Mouse (Mus musculus) CH12.LX (cell line): ENCODE results near the gene Ccdc183. TPM values are rescaled to one million over a fixed set of nuclear protein-coding genes. Genes with fewer than 3 reads are reported as not detected.

Experiments used
- DNase-seq: peaks from one replicate; pipeline ENCODE4 v3.0.0-alpha.2; 2013; ENCODE audit errors: extremely low read depth
- H3K27ac ChIP-seq: 2 replicates; pipeline ENCODE4 v1.5.1; 2012; ENCODE audit warnings: low read depth, mild to moderate bottlenecking, control low read depth, moderate library complexity; ENCODE audit not compliant: insufficient read depth
- H3K27me3 ChIP-seq: replicated peaks from 2 replicates; pipeline ENCODE3; 2012; ENCODE audit warnings: inconsistent platforms
- H3K36me3 ChIP-seq, 2 experiments: replicated peaks in 1 of 2; 2 replicates each; pipeline versions ENCODE3 to v1.6.1; 2012; ENCODE audit warnings: inconsistent platforms in 1 of 2, low read length in 1 of 2, mild to moderate bottlenecking in 1 of 2, mixed read lengths in 1 of 2, moderate library complexity in 1 of 2; ENCODE audit not compliant: control insufficient read depth in 1 of 2, insufficient read depth in 1 of 2
- H3K4me1 ChIP-seq, 2 experiments: 2 replicates each; pipeline ENCODE4 v1.6.1; 2012; ENCODE audit warnings: inconsistent platforms in 1 of 2, moderate library complexity in 1 of 2; ENCODE audit not compliant: insufficient read depth in 2 of 2, control insufficient read depth in 1 of 2
- H3K4me2 ChIP-seq: 2 replicates; pipeline ENCODE4 v1.6.1; 2012; ENCODE audit warnings: low read depth, mild to moderate bottlenecking, control low read depth; ENCODE audit not compliant: poor library complexity, insufficient read depth, severe bottlenecking
- H3K4me3 ChIP-seq, 3 experiments: fragments of 150-350 bp in 1 of 3; sonication (generic) in 1 of 3; replicated peaks in 1 of 3; 2 replicates each; pipeline versions ENCODE3 to v1.5.1; 2011 to 2012; ENCODE audit warnings: low read depth in 2 of 3, low read length in 2 of 3, mild to moderate bottlenecking in 2 of 3, moderate library complexity in 2 of 3, control low read depth in 1 of 3, improper control_type of control experiment in 1 of 3, inconsistent platforms in 1 of 3, mixed read lengths in 1 of 3; ENCODE audit not compliant: poor library complexity in 1 of 3
- H3K79me2 ChIP-seq: replicated peaks from 2 replicates; pipeline ENCODE4 v1.6.1; 2012; ENCODE audit warnings: mild to moderate bottlenecking, moderate library complexity; ENCODE audit not compliant: control insufficient read depth, poor library complexity, insufficient read depth, severe bottlenecking; ENCODE audit errors: extremely low read depth
- H3K9ac ChIP-seq: 2 replicates; pipeline ENCODE4 v1.6.1; 2012; ENCODE audit warnings: low read depth, mild to moderate bottlenecking, control low read depth, moderate library complexity; ENCODE audit not compliant: insufficient read depth
- H3K9me3 ChIP-seq: replicated peaks from 2 replicates; pipeline ENCODE3; 2012; ENCODE audit warnings: low read length, inconsistent platforms, mixed read lengths
- CHD2 ChIP-seq: IDR thresholded peaks from 2 replicates; pipeline ENCODE4 v1.6.1; 2011; ENCODE audit warnings: low read length, improper control_type of control experiment
- CTCF ChIP-seq, 2 experiments: IDR thresholded peaks in 1 of 2; conservative IDR thresholded peaks in 1 of 2; 2 replicates each; pipeline ENCODE4 v1.5.1; 2011 to 2012; ENCODE audit warnings: low read depth in 2 of 2, low read length in 2 of 2, improper control_type of control experiment in 1 of 2, inconsistent platforms in 1 of 2, mild to moderate bottlenecking in 1 of 2, moderate library complexity in 1 of 2
- EP300 ChIP-seq: IDR thresholded peaks from 2 replicates; pipeline ENCODE4 v1.6.1; 2011; ENCODE audit warnings: low read length, improper control_type of control experiment
- IRF4 ChIP-seq: IDR thresholded peaks from 2 replicates; pipeline ENCODE4 v1.6.1; 2014; ENCODE audit warnings: low read depth, mild to moderate bottlenecking, inconsistent platforms, low read length, improper control_type of control experiment
- JUND ChIP-seq: conservative IDR thresholded peaks from 2 replicates; pipeline ENCODE4 v1.6.1; 2011; ENCODE audit warnings: low read depth, low read length, improper control_type of control experiment
- MAZ ChIP-seq: IDR thresholded peaks from 2 replicates; pipeline ENCODE4 v1.6.1; 2012; ENCODE audit warnings: low read depth, mild to moderate bottlenecking, inconsistent platforms, low read length, improper control_type of control experiment, moderate library complexity
- PAX5 ChIP-seq: IDR thresholded peaks from 2 replicates; pipeline ENCODE4 v1.6.1; 2012; ENCODE audit warnings: low read length, inconsistent platforms, mixed read lengths
- RAD21 ChIP-seq: IDR thresholded peaks from 2 replicates; pipeline ENCODE4 v1.6.1; 2011; ENCODE audit warnings: low read depth, mild to moderate bottlenecking, low read length, improper control_type of control experiment, moderate library complexity
- SMC3 ChIP-seq: IDR thresholded peaks from 2 replicates; pipeline ENCODE4 v1.6.1; 2011; ENCODE audit warnings: low read depth, low read length, improper control_type of control experiment
- dilution Hi-C: fragments of 300-500 bp; cut with MboI; formaldehyde crosslinking; loops from 2 replicates; pipeline ENCODE4 v1.14.3; 2020; ENCODE audit warnings: low sequenced_read_pairs; ENCODE audit not compliant: extremely low pct_unique_long_range_greater_than_20kb, extremely low pct_ligation_motif_present
- in situ Hi-C: fragments of 300-500 bp; cut with MboI; formaldehyde crosslinking; loops from 3 replicates; pipeline ENCODE4 v1.14.3; 2019; ENCODE audit warnings: low sequenced_read_pairs, low pct_ligation_motif_present, low pct_unique_long_range_greater_than_20kb, mixed read lengths
- polyA plus RNA-seq: library from polyadenylated mRNA; unstranded; fragments of >175 nt; gene quantifications from 2 replicates; pipeline ENCODE4 v1.2.1, GENCODE M21; 2012; ENCODE audit warnings: low read depth; ENCODE audit not compliant: insufficient read length
- total RNA-seq, 2 experiments: library from RNA; depleted of rRNA; stranded (reverse); fragments of 300-350 nt in 1 of 2; fragments of >200 nt in 1 of 2; gene quantifications; 2 replicates each; pipeline ENCODE4 v1.2.3; 2012 to 2014

Gene Ccdc183
- total and polyA plus RNA-seq, 3 experiments = 0.13 TPM; not detected in 2

- Histone ChIP-seq H3K9ac (no peak overlapping the region), H3K79me2 (no peaks in the 10 kb centered on the region), H3K27ac (no peak overlapping the region), H3K4me3 (no peak overlapping the region), H3K4me1 (peaks cover 0 to 2% of the 10 kb centered on the region in 2 experiments; a peak in 1 of 4 replicates), H3K27me3 (no peaks in the 10 kb centered on the region), H3K9me3 (no peaks in the 10 kb centered on the region), H3K4me2 (no peak overlapping the region), H3K36me3 (peaks cover 81 to 93% of the 10 kb centered on the region in 2 experiments)
- DNase-seq = peak; percentile 43
- in situ Hi-C loops (no loop called here), dilution Hi-C loops (no loop called here)
- no peak for TF ChIP-seq JUND
- TF ChIP-seq IRF4 = no peak
- no peak for TF ChIP-seq CHD2
- TF ChIP-seq SMC3 = no peak; the same call in 1 of the 2 replicates
- TF ChIP-seq MAZ = no peak
- peak; percentile 43 for TF ChIP-seq RAD21
- peak; percentile 28 to 61; a peak in 2 of 4 replicates for TF ChIP-seq CTCF (conservative IDR thresholded peaks at IDR 0.05 in 1 of 2, IDR thresholded peaks at IDR 0.05 in 1 of 2; ENCODE audit: low read depth in 2 of 2, low read length in 2 of 2)
- TF ChIP-seq PAX5 = no peak
Measured at GRCm38 (mm10) chr2:25591863-25592262, 25.6 kb downstream of the Ccdc183 start.

DNA sequence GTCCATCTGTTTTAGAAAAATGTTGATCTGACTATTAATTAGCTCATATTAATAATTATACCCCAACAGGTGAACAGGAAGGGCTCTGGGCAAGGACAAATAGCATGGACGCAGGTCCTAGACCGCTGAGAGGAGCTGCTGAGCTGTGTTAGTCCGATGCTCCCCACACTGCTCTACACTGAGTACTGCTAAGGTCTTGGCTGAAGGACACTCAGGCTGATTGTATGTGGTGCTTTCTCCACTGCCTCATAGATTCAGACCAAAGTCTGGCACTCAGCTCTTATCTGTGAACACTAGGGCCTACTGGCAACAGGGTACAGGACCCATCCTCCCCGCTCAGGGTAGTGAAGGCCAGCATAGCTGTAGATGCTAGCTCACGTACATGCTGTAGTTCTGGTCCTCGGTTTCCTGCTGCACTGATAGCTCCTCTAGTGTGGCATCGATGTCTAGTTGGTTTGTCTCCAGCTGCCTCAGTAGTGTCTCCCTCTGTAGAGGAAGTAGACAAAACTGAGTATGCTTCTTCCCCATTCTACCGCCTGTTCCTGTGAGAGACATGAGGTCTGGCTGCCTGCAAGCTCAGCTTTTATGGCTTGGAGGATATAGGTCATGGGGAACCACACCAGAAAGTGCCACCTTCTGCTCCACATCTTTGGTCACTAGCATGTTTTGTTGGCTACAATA lies 29.1 kb downstream of the Ccdc183 start:
- H3K4me3 ChIP-seq = no peak overlapping the region
- H3K9ac ChIP-seq = no peak overlapping the region
- H3K4me1 ChIP-seq = no peaks in the 10 kb centered on the region
- in situ Hi-C loops = no loop called here
- no peaks in the 10 kb centered on the region for H3K9me3 ChIP-seq
- H3K4me2 ChIP-seq = no peak overlapping the region
- DNase-seq = no peak
- H3K79me2 ChIP-seq = no peaks in the 10 kb centered on the region
- TF ChIP-seq PAX5 (no peak), SMC3 (no peak)
- TF ChIP-seq, all 38 proteins: peak for 0
- dilution Hi-C loops = no loop called here
- no peaks in the 10 kb centered on the region for H3K27me3 ChIP-seq
- peaks cover 78 to 98% of the 10 kb centered on the region in 2 experiments for H3K36me3 ChIP-seq
- no peak overlapping the region for H3K27ac ChIP-seq

DNA sequence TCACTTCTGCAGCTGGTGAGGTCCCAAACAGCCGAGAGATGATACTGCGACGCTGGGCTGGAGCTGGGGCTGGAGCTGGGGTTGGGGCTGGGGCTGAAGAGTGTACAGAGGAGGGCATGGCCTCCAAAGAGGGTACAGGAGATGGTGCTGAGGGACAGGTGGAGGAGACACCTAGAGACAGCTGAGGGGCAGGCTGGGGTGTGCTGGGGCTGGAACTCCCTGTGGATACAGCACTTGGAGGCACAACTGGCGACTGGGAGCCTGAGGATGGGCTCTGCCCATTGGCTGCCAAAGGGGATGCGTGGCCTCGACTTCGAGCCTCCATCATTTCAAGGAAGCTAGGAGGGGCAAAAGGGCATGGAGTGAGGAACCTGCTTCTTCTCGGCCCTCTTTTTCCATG lies 30.2 kb downstream of the Ccdc183 start:
- dilution Hi-C loops = no loop called here
- TF ChIP-seq EP300 = no peak
- H3K9ac ChIP-seq = no peak overlapping the region
- in situ Hi-C loops = no loop called here
- H3K27ac ChIP-seq = no peak overlapping the region
- H3K9me3 ChIP-seq = no peaks in the 10 kb centered on the region
- DNase-seq = no peak
- peaks cover 75 to 98% of the 10 kb centered on the region in 2 experiments for H3K36me3 ChIP-seq
- no peak overlapping the region for H3K4me3 ChIP-seq
- H3K4me2 ChIP-seq = no peak overlapping the region
- H3K27me3 ChIP-seq = no peaks in the 10 kb centered on the region
- peaks cover 0 to 4% of the 10 kb centered on the region in 2 experiments; a peak in 1 of 4 replicates for H3K4me1 ChIP-seq
- no peaks in the 10 kb centered on the region for H3K79me2 ChIP-seq
